Mouse (Mus musculus) erythroblast, adult 5-6 weeks (primary cell): Measurements from ENCODE around the gene Hcn3. TPM values are rescaled to one million over a fixed set of nuclear protein-coding genes. Genes with fewer than 3 reads are reported as not detected.

Experiments
- ATAC-seq: replicated peaks from 2 replicates; pipeline ENCODE4 v1.8.0; 2016; ENCODE audit warnings: moderate number of reproducible peaks, mild to moderate bottlenecking, moderate TSS enrichment, inconsistent platforms; ENCODE audit not compliant: poor library complexity, low FRiP score, severe bottlenecking
- total RNA-seq, 2 experiments: library from RNA; stranded (forward) in 1 of 2; stranded (reverse) in 1 of 2; fragments of 150-400 nt in 1 of 2; fragments of 200-764, 138-1000 nt in 1 of 2; gene quantifications; 2 replicates each; pipeline versions ENCODE4 v1.2.3 to v1.2.4; 2015 to 2017; ENCODE audit warnings: low replicate concordance in 2 of 2

The Hcn3 gene
- total RNA-seq (2015; ENCODE audit: low replicate concordance) (not detected in 2 replicates), total RNA-seq (2017; ENCODE audit: low replicate concordance) (1.3 TPM in 1 of 2 replicates, not detected in the other)

- ATAC-seq: 0 out of 2 replicates have a peak, but pooled peaks have one; percentile 28
These were observed at the start of gene Hcn3 for GRCm38 (mm10) chr3:89159616-89160344. Gene Hcn3 (minus strand): TSS chr3:89160196.

GRCm38 (mm10) chr3:89209731-89210130, 49.7 kb upstream of the Hcn3 start:
- no peak for ATAC-seq

- no peak for ATAC-seq
These were observed 48.7 kb upstream of the Hcn3 start for GRCm38 (mm10) chr3:89208736-89209135.

GRCm38 (mm10) chr3:89208075-89208657, 48.2 kb upstream of the Hcn3 start:
- no peak for ATAC-seq

- ATAC-seq: no peak
These were observed 46.7 kb upstream of the Hcn3 start for GRCm38 (mm10) chr3:89206695-89207094.

- ATAC-seq: no peak
These were observed 46.1 kb upstream of the Hcn3 start for GRCm38 (mm10) chr3:89206079-89206478.

GRCm38 (mm10) chr3:89203142-89203514, 43.1 kb upstream of the Hcn3 start:
- ATAC-seq: peak; percentile 24; the same call in 1 of the 2 replicates

GRCm38 (mm10) chr3:89202253-89203141, 42.5 kb upstream of the Hcn3 start, which contains the start of gene Gba:
Gene Gba (plus strand): TSS chr3:89202928.
- ATAC-seq: peak; percentile 89

- no peak for ATAC-seq
These were observed 39.8 kb upstream of the Hcn3 start for GRCm38 (mm10) chr3:89199839-89200238.

GRCm38 (mm10) chr3:89195979-89196877, 36.2 kb upstream of the Hcn3 start:
- peak; percentile 95 for ATAC-seq

GRCm38 (mm10) chr3:89193853-89194252, 33.9 kb upstream of the Hcn3 start:
- ATAC-seq: no peak

- no peak for ATAC-seq
These were observed 33.4 kb upstream of the Hcn3 start for GRCm38 (mm10) chr3:89193351-89193750.

GRCm38 (mm10) chr3:89190436-89190835, 30.4 kb upstream of the Hcn3 start:
- no peak for ATAC-seq

- ATAC-seq: no peak
These were observed 28.5 kb upstream of the Hcn3 start for GRCm38 (mm10) chr3:89188478-89188875.

GRCm38 (mm10) chr3:89187690-89188477, 27.9 kb upstream of the Hcn3 start:
- no peak for ATAC-seq

GRCm38 (mm10) chr3:89187197-89187596, 27.2 kb upstream of the Hcn3 start:
- ATAC-seq: no peak

GRCm38 (mm10) chr3:89183959-89184315, 23.9 kb upstream of the Hcn3 start:
- ATAC-seq: no peak

- peak; percentile 85 for ATAC-seq
These were observed 23.3 kb upstream of the Hcn3 start, which contains the start of gene Fam189b for GRCm38 (mm10) chr3:89183058-89183958. Gene Fam189b (plus strand): TSS chr3:89183143.
